Mouse (Mus musculus) layer of hippocampus, adult 9-11 months (tissue): ENCODE data around the gene Map3k6.

ENCODE experiments used
- DNase-seq: peaks from one replicate; pipeline ENCODE4 v3.0.0; 2022

Map3k6 gene

GRCm38 (mm10) chr4:133240490-133240921 lies at the start of gene Map3k6:
Gene Map3k6 (plus strand): TSS chr4:133240818.
- no peak for DNase-seq

GRCm38 (mm10) chr4:133194482-133194881 lies 46.1 kb upstream of the Map3k6 start:
- DNase-seq: no peak

GRCm38 (mm10) chr4:133195014-133195413 lies 45.6 kb upstream of the Map3k6 start:
- DNase-seq: no peak

- no peak for DNase-seq
Observed at GRCm38 (mm10) chr4:133196136-133196535, 44.5 kb upstream of the Map3k6 start.

GRCm38 (mm10) chr4:133196852-133197251 lies 43.8 kb upstream of the Map3k6 start:
- DNase-seq: no peak

GRCm38 (mm10) chr4:133197355-133197754 lies 43.3 kb upstream of the Map3k6 start:
- DNase-seq: no peak

DNA sequence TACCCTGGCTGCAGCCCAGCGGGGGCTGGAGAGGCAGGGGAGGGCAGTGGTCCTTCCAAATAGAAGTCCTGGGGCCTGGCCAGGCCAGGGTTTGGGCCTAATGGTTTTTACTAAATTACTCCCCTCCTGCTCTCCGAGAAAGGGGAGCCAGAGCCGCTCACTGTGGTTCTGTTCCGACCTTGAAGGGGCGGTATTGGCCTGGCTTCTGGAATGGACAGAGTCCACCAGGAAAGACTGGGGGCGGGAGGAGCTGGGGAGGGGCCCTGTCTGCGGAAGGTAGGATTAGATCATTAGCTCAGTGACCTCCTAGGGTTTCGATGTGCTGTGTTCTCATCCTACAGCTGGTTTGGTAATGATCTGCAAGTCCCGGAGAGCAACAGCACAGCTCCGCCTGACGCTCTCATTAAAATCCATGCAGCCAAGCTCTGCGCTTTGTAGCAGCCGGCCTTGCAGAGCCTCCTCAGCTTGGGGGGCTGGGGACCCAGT lies 42.8 kb upstream of the Map3k6 start:
- DNase-seq: no peak

GRCm38 (mm10) chr4:133198337-133199180 lies 42.1 kb upstream of the Map3k6 start:
- no peak for DNase-seq

DNA sequence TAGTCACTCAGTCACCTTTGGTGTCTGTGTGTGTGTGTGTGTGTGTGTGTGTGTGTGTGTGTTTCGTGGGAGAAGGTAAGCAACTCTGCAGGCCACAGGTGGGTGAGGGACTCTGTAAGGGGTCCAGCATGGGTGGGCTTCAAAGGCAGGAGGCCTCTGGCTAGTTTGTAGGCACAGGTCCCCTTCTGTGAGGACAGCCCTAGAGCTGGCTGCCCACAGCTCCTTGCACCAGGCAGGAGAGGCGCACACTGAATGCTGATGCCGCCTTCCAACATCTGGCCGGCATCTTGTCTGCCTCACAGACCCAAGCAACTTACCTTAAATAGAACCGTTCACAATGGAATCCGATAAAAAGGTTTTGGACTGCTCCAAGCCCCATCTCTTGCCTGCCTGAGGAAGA lies 40.9 kb upstream of the Map3k6 start:
- DNase-seq: no peak

GRCm38 (mm10) chr4:133200343-133200742 lies 40.3 kb upstream of the Map3k6 start:
- no peak for DNase-seq

- DNase-seq: no peak
Observed at GRCm38 (mm10) chr4:133201006-133201771, 39.4 kb upstream of the Map3k6 start.

- DNase-seq: no peak
Observed at GRCm38 (mm10) chr4:133202254-133202653, 38.4 kb upstream of the Map3k6 start.

GRCm38 (mm10) chr4:133203591-133203990 lies 37.0 kb upstream of the Map3k6 start:
- DNase-seq: no peak

DNA sequence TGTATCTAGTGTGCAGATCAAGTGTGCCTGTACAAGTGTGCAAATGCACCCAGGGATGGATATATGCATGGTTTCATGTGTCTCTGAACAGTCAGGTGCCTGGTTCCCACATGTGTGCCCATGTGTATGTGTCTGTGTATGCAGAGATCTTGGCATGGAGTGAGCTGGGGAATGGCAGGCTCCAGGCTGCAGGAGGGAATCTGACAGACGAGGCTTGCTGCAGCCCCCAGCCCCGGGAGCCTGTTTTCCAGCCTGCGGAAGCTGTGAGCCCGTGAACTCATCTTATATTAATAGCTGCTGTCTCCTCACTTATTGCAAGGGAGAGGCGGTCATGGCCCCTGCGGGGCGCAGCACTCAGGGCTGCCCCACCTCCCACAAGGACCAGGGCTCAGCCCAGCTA lies 36.2 kb upstream of the Map3k6 start:
- no peak for DNase-seq

- no peak for DNase-seq
Observed at GRCm38 (mm10) chr4:133209366-133209765, 31.3 kb upstream of the Map3k6 start.

DNA sequence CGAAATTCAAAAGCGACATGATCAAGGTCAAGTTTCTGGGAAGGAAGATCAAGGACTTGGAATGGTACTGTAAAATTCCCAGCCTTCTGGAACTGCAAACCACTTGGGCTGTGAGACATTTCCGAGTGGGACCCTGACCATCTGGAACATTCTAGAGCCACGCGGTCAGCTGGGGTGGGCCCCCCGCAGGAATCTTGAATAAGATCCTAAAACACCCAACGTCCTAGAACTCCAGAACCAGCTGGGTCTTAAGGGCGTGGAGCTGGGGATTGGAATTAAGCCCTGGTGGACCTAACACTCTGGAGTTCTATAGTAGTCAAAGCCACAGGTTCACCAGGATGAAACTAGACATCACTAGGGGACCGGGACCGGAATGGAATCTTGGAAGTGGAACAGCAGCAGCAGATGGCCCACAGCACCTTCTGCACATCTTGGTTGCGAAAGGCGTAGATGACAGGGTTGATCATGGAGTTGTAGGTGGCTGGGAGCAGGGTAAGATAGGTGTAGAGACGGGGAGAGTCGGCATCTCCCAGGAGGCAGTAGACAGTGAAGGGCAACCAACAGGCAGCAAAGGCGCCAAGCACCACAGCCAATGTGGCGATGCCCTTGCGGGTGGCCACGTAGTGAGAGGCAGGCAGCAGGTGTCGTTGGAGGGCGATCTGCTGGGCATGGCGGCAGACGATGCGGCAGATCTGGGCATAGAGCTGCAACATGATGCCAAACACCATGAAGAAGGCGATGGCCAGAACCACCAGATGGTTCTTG lies 30.4 kb upstream of the Map3k6 start:
- DNase-seq: no peak

GRCm38 (mm10) chr4:133210788-133211390 lies 29.7 kb upstream of the Map3k6 start:
- no peak for DNase-seq

DNA sequence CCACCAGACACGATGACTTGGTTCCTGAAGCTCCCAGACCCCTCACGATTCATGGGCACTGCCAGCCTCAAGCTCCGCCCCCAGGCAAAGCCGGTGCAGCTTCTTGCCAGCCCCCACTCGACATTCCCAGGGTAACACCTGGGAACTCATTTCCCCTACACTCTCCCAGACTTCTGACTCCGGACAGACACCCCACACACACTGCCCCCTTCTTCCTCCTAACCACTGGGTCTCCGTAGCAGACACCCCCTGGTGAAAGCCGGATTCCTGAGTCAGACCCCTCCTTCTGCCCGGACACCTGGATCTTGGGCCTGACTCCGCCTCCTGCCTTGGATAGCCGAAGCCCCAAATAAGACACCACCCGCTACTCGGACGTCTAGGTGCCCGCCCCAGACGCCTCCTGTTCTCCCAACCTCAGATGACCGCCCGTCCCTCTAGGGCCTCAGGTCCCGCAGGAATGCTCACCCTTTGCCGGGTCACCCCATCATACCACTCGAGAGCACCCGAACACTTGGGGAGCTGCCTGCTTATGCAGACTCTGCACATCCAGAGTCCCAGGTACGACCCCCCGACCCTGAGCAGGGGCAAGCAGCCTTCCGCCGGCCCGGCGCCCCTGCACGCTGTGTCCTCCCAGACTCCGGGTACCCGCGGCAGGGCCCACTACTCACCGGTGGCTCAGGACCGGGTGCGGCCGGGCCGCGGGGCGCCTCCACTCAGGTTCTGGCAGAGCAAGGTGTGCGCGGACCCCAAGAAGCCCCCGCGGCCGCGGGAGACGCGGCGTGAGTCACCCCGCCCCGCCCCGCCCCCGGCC lies 28.7 kb upstream of the Map3k6 start, which contains the start of the genes Cd164l2 and Gpr3:
Cd164l2 (plus strand) TSS at position 381 of the 811 bp plus-strand sequence.
Gpr3 (minus strand) TSS at position 786 of the 811 bp plus-strand sequence.
- DNase-seq: no peak

GRCm38 (mm10) chr4:133212562-133213267 lies 27.9 kb upstream of the Map3k6 start:
- DNase-seq: peak; percentile 77

DNA sequence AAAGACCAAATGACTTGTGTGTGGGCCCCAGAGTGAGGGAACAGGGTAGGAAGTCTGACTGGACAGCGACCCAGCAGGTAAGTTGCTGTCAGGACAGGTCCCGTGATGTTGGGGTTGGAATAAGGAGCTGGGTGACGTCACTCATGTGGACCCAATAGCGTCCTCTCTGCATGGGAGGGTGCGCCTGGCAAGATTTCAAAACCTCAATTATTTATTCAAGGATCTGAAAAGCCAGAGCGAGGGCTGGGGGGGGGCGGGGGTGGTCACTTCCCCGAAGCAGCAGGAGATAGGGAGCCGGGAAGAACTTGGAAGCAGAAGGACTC lies 27.4 kb upstream of the Map3k6 start:
- no peak for DNase-seq

- no peak for DNase-seq
Observed at GRCm38 (mm10) chr4:133213661-133214060, 27.0 kb upstream of the Map3k6 start.
